Mouse (Mus musculus) mouse embryonic stem cell (cell line): ENCODE results near the gene Gm45837.
"Not testable (repeated sequence)": the region's sequence is repeated elsewhere in the genome, so short reads cannot be mapped to it uniquely, and the experiment has no call there.

Experiments
- in situ Hi-C, 2 experiments: fragments of 300-500 bp; cut with MboI; formaldehyde crosslinking; loops; 1 replicate in 1 of 2; 3 replicates in 1 of 2; pipeline ENCODE4 v1.14.3; 2019 to 2020; ENCODE audit warnings: low sequenced_read_pairs in 2 of 2, low pct_unique_long_range_greater_than_20kb in 1 of 2, mixed read lengths in 1 of 2; ENCODE audit not compliant: unreplicated experiment in 1 of 2

Gm45837 gene

DNA sequence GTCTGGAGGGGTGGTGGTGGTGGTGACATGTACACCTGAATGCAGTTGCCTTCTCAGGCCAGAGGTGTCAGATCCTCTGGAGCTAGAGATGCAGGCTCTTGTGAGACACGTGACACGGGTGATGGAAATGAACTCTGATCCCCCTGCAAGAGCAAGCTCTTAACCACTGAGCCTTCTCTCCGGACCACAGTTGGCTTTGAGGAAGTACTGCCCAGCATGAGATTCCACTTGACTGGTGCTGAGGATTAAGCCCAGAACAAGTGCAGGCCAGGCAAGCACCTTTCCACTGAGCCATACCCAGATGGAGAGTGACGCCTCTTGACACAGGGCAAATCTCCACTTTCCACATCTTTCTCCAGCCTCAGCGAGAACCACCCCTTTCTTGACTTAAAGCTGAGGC is 148.7 kb downstream of the Gm45837 start:
- in situ Hi-C loops: not testable (repeated sequence)
